Mouse (Mus musculus): ENCODE measurements at regions not wholly inside any gene's neighbourhood (a gene's known extent, or its start where the extent isn't known, plus 50 kb on each side); places are given as distances from the start of the nearest gene placed in this dataset.

DNA sequence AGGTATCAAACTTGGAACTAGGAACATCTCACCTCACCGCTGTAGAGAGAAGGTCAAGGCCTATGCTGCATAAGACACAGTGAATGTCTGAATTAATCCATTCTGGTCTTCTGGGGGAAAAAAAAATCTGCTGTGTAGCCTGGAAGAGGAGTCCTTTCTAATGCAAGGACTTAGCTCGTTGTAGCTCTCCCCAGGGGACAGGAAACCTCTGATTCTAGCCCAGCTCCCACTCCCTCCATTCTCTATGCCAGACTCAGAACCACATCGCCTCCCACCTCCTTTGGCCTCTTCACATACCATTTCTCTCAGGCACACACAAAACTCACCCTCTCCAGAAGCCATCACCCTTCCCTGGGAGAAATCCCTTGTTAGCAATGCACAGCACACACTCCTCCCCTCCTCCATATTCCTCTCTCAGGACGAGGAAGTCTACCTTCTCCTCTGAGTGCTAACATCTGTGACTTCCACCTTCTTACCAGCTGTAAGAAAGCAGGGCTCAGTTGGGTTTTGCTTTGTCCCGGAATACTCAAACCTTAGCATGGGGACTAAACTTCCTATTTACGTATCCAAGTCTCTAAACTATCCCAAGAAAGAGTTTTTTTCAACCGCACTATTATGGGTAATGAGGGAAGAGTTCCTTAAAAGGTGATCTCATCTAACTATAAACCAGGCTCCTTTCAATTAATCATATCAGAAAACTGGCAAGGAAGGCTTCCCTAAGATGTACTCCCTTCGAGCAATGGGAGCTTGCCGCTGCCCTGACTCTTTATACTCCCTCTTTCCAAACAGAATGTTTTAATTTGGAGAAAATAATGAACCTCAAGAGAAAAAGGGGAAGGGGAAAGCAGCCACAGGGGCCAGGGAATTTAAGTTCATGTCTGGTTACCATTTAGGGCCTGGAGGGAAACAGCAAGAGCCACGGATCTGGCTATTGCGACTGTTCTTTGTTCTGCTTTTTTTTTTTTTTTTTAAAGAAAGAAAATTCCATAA is 167.2 kb upstream of the Dapk1 start:
- ATAC-seq (ENCODE audit: insufficient number of reproducible peaks, insufficient read depth, low FRiP score, low TSS enrichment, low read depth), result no peak
- Histone ChIP-seq H3K9ac (peak overlapping the region; percentile 37; the same call in 1 of the 2 replicates), H3K9me3 (0 out of 2 replicates have a peak, but pooled peaks cover 4% of the 10 kb centered on the region), H3K4me2 (0 out of 2 replicates have a peak overlapping the region, but pooled peaks have one; percentile 17), H3K36me3 (no peaks in the 10 kb centered on the region), H3K4me1 (peaks cover 40% of the 10 kb centered on the region), H3K27ac (peak overlapping the region; percentile 94), H3K4me3 (no peak overlapping the region), H3K27me3 (no peaks in the 10 kb centered on the region)
- WGBS, result 28% methylated on average over 11 of the region's 11 CpGs

DNA sequence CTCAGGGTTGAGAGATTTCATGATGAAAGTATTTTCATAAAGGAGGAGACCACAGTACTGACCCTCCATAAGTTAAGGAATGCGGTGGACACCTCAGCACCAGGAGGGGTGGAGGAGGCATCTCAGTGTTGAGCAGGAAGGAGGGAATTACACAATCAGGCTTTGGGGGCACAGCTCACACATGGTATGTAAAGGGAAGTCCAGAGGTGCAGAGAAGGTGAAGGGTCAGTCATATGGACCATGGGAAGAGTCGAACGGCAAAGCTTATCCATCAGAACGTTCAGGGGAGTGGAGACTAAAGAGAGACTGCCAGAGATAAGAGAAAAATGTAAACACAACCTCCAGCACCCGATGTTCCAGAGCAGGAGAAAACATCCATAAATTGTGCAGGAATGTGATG is 166.4 kb upstream of the Dapk1 start:
- WGBS, result 18% methylated on average over 5 of the region's 5 CpGs
- 0 out of 2 replicates have a peak, but pooled peaks cover 4% of the 10 kb centered on the region for H3K9me3 ChIP-seq
- ATAC-seq (ENCODE audit: insufficient number of reproducible peaks, insufficient read depth, low FRiP score, low TSS enrichment, low read depth), result no peak

DNA sequence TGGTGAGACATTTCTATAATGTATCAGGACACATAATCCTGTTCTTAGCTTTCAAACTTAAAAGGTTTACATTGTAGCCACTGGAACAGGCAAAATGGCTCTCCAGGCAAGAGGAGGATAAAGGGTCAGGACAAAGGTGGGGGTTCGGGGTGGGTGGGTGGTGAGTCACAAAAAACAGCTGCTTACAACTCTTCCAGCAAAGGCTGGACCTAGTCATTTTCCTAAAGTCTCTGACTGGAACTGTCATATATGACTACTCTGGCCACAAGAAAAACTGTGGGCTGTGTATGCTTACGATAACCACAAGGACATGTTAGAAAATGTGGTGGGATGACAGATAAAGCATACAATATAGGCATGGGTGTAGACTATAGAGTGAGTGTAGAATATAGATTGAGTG is 163.6 kb upstream of the Dapk1 start:
- no peaks in the 10 kb centered on the region for H3K36me3 ChIP-seq
- 88% methylated on average over 2 of the region's 2 CpGs for WGBS
- no peak overlapping the region for H3K9ac ChIP-seq
- no peak overlapping the region for H3K27ac ChIP-seq
- no peak for ATAC-seq (ENCODE audit: insufficient number of reproducible peaks, insufficient read depth, low FRiP score, low TSS enrichment, low read depth)
- peaks cover 55% of the 10 kb centered on the region for H3K4me1 ChIP-seq
- H3K4me2 ChIP-seq, result no peak overlapping the region
- H3K9me3 ChIP-seq, result no peaks in the 10 kb centered on the region
- no peak overlapping the region for H3K4me3 ChIP-seq
- no peaks in the 10 kb centered on the region for H3K27me3 ChIP-seq

More for the DNA sequence above, 166.4 kb upstream of the Dapk1 start:
- Histone ChIP-seq H3K4me3 (no peak overlapping the region), H3K4me1 (peaks cover 48% of the 10 kb centered on the region), H3K27me3 (no peaks in the 10 kb centered on the region), H3K36me3 (no peaks in the 10 kb centered on the region), H3K27ac (peak overlapping the region; percentile 94), H3K4me2 (no peak overlapping the region), H3K9ac (0 out of 2 replicates have a peak overlapping the region, but pooled peaks have one; percentile 12)

DNA sequence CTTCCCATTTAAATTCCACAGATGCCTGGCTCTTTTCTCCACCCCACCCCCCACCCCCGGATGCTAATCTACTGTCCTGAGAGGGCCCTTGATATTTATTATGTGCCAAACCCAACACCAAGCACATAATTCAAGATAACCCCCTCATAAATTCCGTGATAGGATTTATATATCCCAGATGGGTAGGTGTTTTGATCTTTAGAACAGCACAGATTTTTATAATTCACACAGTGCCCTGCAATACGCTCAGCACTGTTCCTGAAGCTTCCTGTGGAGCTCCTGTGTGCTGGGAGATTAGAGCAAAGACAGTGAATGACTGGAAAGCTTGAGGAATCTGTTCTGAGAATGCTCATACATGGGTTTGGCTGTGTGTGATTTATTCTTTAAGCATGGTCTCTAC is 161.2 kb upstream of the Dapk1 start:
- H3K4me3 ChIP-seq, result no peak overlapping the region
- H3K36me3 ChIP-seq, result no peaks in the 10 kb centered on the region
- ATAC-seq (ENCODE audit: insufficient number of reproducible peaks, insufficient read depth, low FRiP score, low TSS enrichment, low read depth), result no peak
- no peaks in the 10 kb centered on the region for H3K9me3 ChIP-seq
- 30% methylated on average over 3 of the region's 3 CpGs for whole genome bisulfite sequencing
- no peak overlapping the region for H3K4me2 ChIP-seq
- peaks cover 40% of the 10 kb centered on the region for H3K4me1 ChIP-seq
- H3K9ac ChIP-seq, result no peak overlapping the region
- peak overlapping the region; percentile 44 for H3K27ac ChIP-seq
- H3K27me3 ChIP-seq, result no peaks in the 10 kb centered on the region

DNA sequence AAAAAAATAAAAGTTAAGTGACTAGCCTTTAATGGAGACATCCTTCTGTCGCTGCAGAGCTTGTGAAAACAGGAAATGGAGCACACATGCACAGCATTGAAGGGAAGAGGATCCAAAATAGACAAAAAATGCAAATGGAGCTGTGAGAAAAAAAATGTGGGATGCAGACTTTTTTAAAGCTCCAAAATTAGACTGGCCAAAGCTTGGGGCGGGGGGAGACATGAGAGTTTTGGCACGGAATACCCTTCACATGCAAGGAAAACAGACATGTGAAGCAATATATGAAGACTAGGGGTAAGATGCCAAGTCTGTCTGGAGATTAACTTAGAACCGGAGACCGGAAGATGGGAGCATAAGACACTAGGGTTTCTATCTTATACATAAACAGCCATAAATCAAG is 156.6 kb upstream of the Dapk1 start:
- Histone ChIP-seq H3K9ac (no peak overlapping the region), H3K4me3 (no peak overlapping the region), H3K27me3 (no peaks in the 10 kb centered on the region), H3K9me3 (no peaks in the 10 kb centered on the region), H3K4me2 (no peak overlapping the region), H3K27ac (no peak overlapping the region; the same call in 1 of the 2 replicates), H3K4me1 (peaks cover 21% of the 10 kb centered on the region), H3K36me3 (no peaks in the 10 kb centered on the region)
- ATAC-seq (ENCODE audit: insufficient number of reproducible peaks, insufficient read depth, low FRiP score, low TSS enrichment, low read depth), result no peak
- WGBS, result 68% methylated on average over 5 of the region's 5 CpGs

DNA sequence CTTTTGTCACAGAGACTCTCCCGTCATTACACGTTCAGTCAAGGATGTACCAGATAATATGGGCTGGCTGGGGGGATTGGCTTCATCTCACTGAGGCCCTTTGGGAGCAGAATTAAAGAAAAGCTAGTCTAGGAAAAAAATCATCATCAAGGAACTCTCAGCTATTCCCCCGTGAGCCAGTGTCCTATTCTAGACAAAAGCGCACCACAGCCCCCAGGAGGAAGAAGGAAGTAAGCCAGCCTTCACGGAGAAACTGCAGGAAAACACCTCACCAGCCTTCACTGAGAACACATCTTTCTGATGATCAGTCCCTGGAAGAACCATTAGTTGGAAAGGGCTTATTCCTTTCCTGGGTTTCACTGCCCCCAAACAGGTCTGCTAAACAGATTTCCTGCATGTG is 154.8 kb upstream of the Dapk1 start:
- no peak for ATAC-seq (ENCODE audit: insufficient number of reproducible peaks, insufficient read depth, low FRiP score, low TSS enrichment, low read depth)

DNA sequence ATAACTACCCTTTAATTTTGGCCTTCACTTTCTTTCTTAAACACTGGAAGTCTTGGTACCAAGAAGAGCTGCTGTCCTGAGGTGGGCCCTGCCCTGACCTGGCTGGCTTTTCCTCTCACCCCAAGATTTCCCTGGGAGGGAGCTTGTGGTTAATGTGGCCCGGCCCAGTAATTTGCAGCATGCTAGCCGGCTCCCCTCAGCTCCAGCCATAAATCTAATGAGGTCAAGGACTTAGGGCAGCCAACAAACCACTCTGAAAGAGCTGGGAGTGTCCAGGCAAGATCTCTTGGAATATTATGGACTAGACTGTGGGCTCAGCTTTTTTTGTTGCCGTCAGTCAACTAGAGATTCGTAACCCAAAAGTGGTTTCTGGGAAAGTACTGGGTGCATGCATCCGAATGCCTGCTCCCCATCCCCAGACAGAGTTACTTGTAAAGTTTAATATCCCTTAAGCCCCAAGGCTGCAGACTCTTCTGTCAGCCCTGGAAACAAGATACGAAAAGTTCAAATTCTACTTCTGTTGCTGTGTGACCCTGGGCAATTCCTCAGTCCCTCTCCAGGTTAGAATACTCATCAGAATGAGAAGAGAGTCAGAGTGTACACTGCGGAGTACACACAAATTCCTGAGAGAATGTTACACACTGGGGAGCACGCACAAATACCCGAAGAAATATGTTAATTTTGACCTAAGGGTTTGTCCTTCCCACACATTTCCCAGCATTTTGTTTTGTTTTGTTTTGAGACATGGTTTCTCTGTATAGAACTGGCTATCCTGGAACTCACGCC is 150.8 kb upstream of the Dapk1 start:
- H3K27ac ChIP-seq, result no peak overlapping the region; the same call in 1 of the 2 replicates

More for the DNA sequence above, 154.8 kb upstream of the Dapk1 start:
- Histone ChIP-seq H3K27me3 (no peaks in the 10 kb centered on the region), H3K9ac (no peak overlapping the region), H3K36me3 (no peaks in the 10 kb centered on the region), H3K4me3 (no peak overlapping the region), H3K27ac (peak overlapping the region; percentile 33; the same call in 1 of the 2 replicates), H3K4me2 (no peak overlapping the region), H3K9me3 (no peaks in the 10 kb centered on the region), H3K4me1 (peaks cover 5% of the 10 kb centered on the region)
- 45% methylated on average over 5 of the region's 5 CpGs for WGBS

DNA sequence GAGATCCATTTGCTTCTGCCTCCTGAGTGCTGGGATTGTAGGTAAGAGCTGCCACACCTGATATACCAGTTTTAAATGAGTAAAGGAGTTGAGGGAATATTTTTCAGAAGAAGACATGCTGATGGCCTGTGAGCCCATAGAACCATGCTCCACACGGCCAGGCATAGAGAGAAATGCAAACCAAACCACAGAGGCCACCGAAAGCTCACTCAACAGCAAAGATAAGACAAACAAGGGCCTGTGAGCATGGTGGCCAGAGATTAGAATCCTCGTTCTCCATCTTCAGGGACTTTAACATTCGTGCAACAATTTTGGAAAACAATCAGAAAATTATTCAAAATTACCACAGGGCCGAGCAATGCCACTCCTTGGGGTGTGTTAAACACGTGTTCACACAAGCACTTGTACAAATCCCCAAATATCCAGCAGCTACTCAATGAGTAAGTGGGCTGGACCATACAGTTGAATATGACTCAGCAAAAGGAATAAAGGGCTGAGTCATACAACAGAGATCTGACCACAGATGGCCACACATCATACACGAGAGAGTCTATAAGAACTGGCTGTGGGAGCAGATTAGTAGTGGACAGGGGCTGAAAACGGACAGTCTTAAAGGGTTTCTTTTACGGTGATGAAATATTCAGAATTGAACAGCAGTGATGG is 147.8 kb upstream of the Dapk1 start:
- Histone ChIP-seq H3K9ac (no peak overlapping the region), H3K9me3 (no peaks in the 10 kb centered on the region), H3K27ac (peak overlapping the region; percentile 94), H3K4me3 (no peak overlapping the region), H3K4me1 (peaks cover 33% of the 10 kb centered on the region), H3K4me2 (no peak overlapping the region), H3K36me3 (no peaks in the 10 kb centered on the region), H3K27me3 (no peaks in the 10 kb centered on the region)
- ATAC-seq (ENCODE audit: insufficient number of reproducible peaks, insufficient read depth, low FRiP score, low TSS enrichment, low read depth), result no peak
- WGBS, result 83% methylated on average over 9 of the region's 9 CpGs

More for the DNA sequence above, 150.8 kb upstream of the Dapk1 start:
- H3K9ac ChIP-seq, result no peak overlapping the region
- H3K36me3 ChIP-seq, result no peaks in the 10 kb centered on the region
- no peak overlapping the region for H3K4me3 ChIP-seq
- H3K4me1 ChIP-seq, result peaks cover 24% of the 10 kb centered on the region
- H3K27me3 ChIP-seq, result no peaks in the 10 kb centered on the region
- ATAC-seq (ENCODE audit: insufficient number of reproducible peaks, insufficient read depth, low FRiP score, low TSS enrichment, low read depth), result no peak
- no peak overlapping the region for H3K4me2 ChIP-seq
- WGBS, result 73% methylated on average over 10 of the region's 10 CpGs
- no peaks in the 10 kb centered on the region for H3K9me3 ChIP-seq

DNA sequence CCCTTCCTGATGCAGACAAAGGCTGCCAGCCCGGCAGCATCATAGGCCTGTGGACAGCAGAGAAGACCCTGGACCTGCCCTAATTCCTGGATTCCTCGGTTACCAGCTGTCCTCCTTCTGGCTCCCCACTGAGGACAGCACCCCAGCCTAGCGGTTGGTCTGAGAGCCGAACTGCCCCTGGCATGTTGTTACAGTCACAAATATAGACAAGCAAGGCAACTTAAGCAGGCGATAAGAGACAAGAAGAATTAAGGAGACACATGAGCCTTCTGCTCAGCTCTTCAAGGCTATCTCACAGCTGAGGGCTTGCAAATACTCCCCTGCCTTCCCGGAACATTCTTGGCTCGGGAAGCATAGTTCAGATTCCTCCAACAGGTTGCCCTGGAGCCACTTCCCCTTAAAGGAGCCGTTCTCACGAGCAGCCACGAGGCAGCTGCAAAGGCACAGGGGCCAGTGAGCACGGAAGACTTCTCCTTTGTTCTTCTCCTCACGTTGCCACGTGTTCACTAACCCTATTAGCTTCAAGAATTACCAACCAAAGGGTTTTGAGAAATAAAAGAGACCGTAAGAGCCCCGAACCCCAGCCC is 146.6 kb upstream of the Dapk1 start:
- ATAC-seq (ENCODE audit: insufficient number of reproducible peaks, insufficient read depth, low FRiP score, low TSS enrichment, low read depth), result no peak
- no peaks in the 10 kb centered on the region for H3K27me3 ChIP-seq
- WGBS, result 10% methylated on average over 15 of the region's 15 CpGs
- no peaks in the 10 kb centered on the region for H3K9me3 ChIP-seq
- H3K9ac ChIP-seq, result peak overlapping the region; percentile 47; the same call in 1 of the 2 replicates
- H3K4me3 ChIP-seq, result 0 out of 2 replicates have a peak overlapping the region, but pooled peaks have one; percentile 2
- no peaks in the 10 kb centered on the region for H3K36me3 ChIP-seq
- H3K27ac ChIP-seq, result peak overlapping the region; percentile 94
- peaks cover 33% of the 10 kb centered on the region for H3K4me1 ChIP-seq
- H3K4me2 ChIP-seq, result peak overlapping the region; percentile 39

DNA sequence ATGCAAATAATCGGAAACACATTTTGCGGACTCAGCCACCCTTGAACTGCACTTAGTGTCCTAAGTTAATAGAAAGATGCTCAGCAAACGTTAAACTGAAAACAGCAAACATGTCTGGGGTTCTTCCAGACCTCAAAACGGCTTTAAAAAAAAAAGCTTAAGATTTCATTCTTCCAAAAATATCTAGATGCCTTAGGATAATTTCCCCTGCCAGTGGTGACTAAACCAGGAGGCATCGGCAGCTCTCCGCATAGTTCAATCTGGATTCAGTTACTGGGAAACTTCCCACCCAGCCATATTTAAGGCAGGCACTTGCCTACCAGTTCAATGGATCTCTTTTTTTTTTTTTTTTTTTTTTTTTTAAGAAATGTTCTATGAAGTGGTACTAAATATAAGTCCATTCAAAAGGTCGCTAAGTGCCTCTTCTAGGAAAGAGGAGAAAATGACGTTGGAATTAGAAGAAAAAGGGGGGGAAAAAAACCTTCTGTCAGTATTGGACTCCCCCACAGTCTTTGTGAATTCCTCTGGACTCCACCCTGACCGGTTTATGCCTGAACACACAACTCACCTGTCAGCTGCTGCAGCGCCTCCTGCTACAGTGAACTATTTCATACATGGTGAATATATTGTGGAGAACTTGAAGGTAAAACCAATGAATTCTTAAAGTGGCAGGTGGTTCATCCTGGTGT is 145.7 kb upstream of the Dapk1 start:
- H3K4me3 ChIP-seq, result no peak overlapping the region
- peak overlapping the region; percentile 39 for H3K4me2 ChIP-seq
- H3K27me3 ChIP-seq, result no peaks in the 10 kb centered on the region
- H3K36me3 ChIP-seq, result no peaks in the 10 kb centered on the region
- no peak for ATAC-seq (ENCODE audit: insufficient number of reproducible peaks, insufficient read depth, low FRiP score, low TSS enrichment, low read depth)
- peak overlapping the region; percentile 94 for H3K27ac ChIP-seq
- peaks cover 40% of the 10 kb centered on the region for H3K4me1 ChIP-seq
- WGBS, result 22% methylated on average over 10 of the region's 10 CpGs
- H3K9me3 ChIP-seq, result no peaks in the 10 kb centered on the region
- no peak overlapping the region for H3K9ac ChIP-seq

Measured in embryonic facial prominence, embryonic 13.5 days (tissue).